Mouse (Mus musculus) embryonic facial prominence, embryonic 14.5 days (tissue): Measurements from ENCODE around the gene B4galnt1. TPM values are rescaled to one million over a fixed set of nuclear protein-coding genes. Genes with fewer than 3 reads are reported as not detected.

Source experiments
- ATAC-seq: fragments of 200-750 bp; cut with Nextera tagmentation; 2 replicates; pipeline ENCODE4 v1.8.0; 2017; ENCODE audit warnings: low read depth, moderate number of reproducible peaks, moderate TSS enrichment
- DNase-seq: peaks from one replicate; pipeline ENCODE4 v3.0.0-alpha.2; 2015; ENCODE audit warnings: low spot score
- H3K27ac ChIP-seq: fragments of 300-500 bp; sonication (generic); replicated peaks from 2 replicates; pipeline ENCODE4 v1.5.1; 2014; ENCODE audit warnings: low read depth, mild to moderate bottlenecking, low read length, moderate library complexity
- H3K27me3 ChIP-seq: fragments of 300-500 bp; sonication (generic); replicated peaks from 2 replicates; pipeline ENCODE4 v1.6.1; 2014; ENCODE audit warnings: low read length; ENCODE audit not compliant: control insufficient read depth, insufficient read depth
- H3K36me3 ChIP-seq: fragments of 300-500 bp; sonication (generic); 2 replicates; pipeline ENCODE4 v1.6.1; 2014; ENCODE audit warnings: low read length, mixed read lengths; ENCODE audit not compliant: control insufficient read depth, insufficient read depth
- H3K4me1 ChIP-seq: fragments of 300-500 bp; sonication (generic); 2 replicates; pipeline ENCODE4 v1.6.1; 2014; ENCODE audit warnings: antibody characterized with exemption, low read length; ENCODE audit not compliant: control insufficient read depth, insufficient read depth
- H3K4me2 ChIP-seq: fragments of 300-500 bp; sonication (generic); 2 replicates; pipeline ENCODE4 v1.6.1; 2014; ENCODE audit warnings: low read depth, mild to moderate bottlenecking, low read length, moderate library complexity, mixed read lengths
- H3K4me3 ChIP-seq: fragments of 300-500 bp; sonication (generic); 2 replicates; pipeline ENCODE4 v1.5.1; 2014; ENCODE audit warnings: low read depth, mild to moderate bottlenecking, low read length
- H3K9ac ChIP-seq: fragments of 300-500 bp; sonication (generic); 2 replicates; pipeline ENCODE4 v1.6.1; 2014; ENCODE audit warnings: low read depth, mild to moderate bottlenecking, low read length, moderate library complexity, mixed read lengths
- H3K9me3 ChIP-seq: fragments of 300-500 bp; sonication (generic); 2 replicates; pipeline ENCODE4 v1.6.1; 2016; ENCODE audit warnings: low read length; ENCODE audit not compliant: control insufficient read depth
- WGBS: fragments of 180-500 bp; shearing (Covaris S2); extraction: QIAGEN DNeasy Blood & Tissue Kit; methylation state at CpG from one replicate; pipeline ENCODE4 v1.1.7; 2014; 5-methylcytosine and 5-hydroxymethylcytosine counted together
- polyA plus RNA-seq: library from polyadenylated mRNA; unstranded; fragments of >200 nt; fragmentation: Nextera tagmentation; extraction: Ambion mirVana; gene quantifications from 2 replicates; pipeline ENCODE4 v1.2.1, GENCODE M21; 2014

The B4galnt1 gene
- polyA plus RNA-seq, 1 experiment from 2014 or later = 9.8 TPM

GRCm38 (mm10) chr10:127177719-127178118 lies 12.7 kb downstream of the B4galnt1 start:
- peak; percentile 68 for ATAC-seq
- peak overlapping the region; percentile 32 for H3K4me3 ChIP-seq
- under 1% methylated on average over 23 of the region's 23 CpGs for WGBS

DNA sequence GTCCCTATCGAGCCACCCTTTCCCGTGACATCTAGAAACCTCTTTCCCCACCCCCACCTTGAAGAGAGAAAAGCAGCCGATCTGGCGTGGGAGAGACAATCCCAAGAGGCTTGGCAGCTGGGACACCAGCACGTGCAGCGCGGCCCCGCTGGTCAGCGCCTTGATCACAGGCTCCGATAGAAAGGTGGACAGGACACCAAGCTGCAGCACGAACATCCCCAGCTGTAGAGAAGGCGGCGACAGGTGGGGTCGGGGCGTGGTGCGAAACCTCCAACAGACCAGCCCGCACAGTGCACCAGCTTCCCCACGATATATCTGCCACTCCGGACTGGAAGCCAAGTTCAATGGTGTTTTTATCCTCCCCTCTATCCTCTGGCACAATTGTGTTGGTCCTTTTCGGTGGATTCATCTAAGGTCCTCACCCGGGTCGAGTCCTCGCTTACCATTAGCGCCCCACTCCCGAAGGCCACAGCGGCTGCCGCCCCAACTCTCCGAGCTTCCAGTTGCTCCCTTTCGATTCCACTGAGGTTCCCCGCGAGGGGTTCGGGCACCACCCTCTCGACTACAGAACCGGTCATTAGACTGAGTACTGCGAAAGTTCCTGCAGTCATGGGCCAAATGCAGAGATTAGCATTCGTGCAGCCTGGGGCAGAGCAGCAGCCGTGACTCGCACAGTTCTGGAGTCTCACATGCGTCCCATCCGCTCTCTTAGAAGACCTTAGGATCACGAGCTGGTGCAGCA lies 13.4 kb downstream of the B4galnt1 start:
- DNase-seq = no peak
- Histone ChIP-seq H3K27ac (no peak overlapping the region), H3K4me1 (peaks cover 7% of the 10 kb centered on the region; the same call in 1 of the 2 replicates), H3K9ac (0 out of 2 replicates have a peak overlapping the region, but pooled peaks have one; percentile 38), H3K27me3 (peaks cover 51% of the 10 kb centered on the region), H3K4me3 (peak overlapping the region; percentile 32), H3K36me3 (peaks cover 15% of the 10 kb centered on the region), H3K4me2 (peak overlapping the region; percentile 61), H3K9me3 (no peaks in the 10 kb centered on the region)
- 5% methylated on average over 36 of the region's 41 CpGs for WGBS
- no peak for ATAC-seq

More at GRCm38 (mm10) chr10:127177719-127178118, 12.7 kb downstream of the B4galnt1 start:
- Histone ChIP-seq H3K27me3 (peaks cover 51% of the 10 kb centered on the region), H3K9me3 (no peaks in the 10 kb centered on the region), H3K4me2 (peak overlapping the region; percentile 61), H3K9ac (0 out of 2 replicates have a peak overlapping the region, but pooled peaks have one; percentile 38), H3K36me3 (peaks cover 8% of the 10 kb centered on the region), H3K4me1 (peaks cover 7% of the 10 kb centered on the region; the same call in 1 of the 2 replicates), H3K27ac (no peak overlapping the region)
- peak; percentile 87 for DNase-seq

GRCm38 (mm10) chr10:127179871-127180694 lies 15.1 kb downstream of the B4galnt1 start, which contains the start of gene Slc26a10:
Gene Slc26a10 (minus strand): TSS chr10:127180645.
- Histone ChIP-seq H3K9me3 (no peaks in the 10 kb centered on the region), H3K36me3 (peaks cover 26% of the 10 kb centered on the region), H3K27ac (no peak within 1 kb of the TSS), H3K4me2 (peak within 1 kb of the TSS; percentile 49), H3K4me3 (peak within 1 kb of the TSS; percentile 21), H3K27me3 (peaks cover 51% of the 10 kb centered on the region), H3K9ac (no peak within 1 kb of the TSS), H3K4me1 (peaks cover 7% of the 10 kb centered on the region; the same call in 1 of the 2 replicates)
- ATAC-seq (peak; percentile 34), DNase-seq (peak; percentile 27)
- WGBS = 3% methylated on average over 27 of the region's 34 CpGs

DNA sequence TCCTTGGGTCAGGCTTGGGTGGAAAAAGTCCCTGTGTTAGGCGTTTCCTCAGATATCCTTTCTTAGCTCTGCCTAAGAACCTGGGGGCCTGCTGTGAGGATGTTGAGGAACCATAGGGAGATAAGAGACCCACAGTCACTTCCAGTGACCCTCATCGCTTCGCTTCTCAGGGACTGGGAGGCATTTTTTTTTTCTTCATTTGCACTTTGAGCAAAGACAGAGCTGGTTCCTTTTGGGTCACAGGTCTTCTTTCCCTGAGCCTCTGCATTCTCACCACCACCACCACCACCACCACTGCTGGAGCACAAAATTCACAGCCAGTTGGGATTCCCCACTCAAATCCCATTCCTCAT lies 15.6 kb downstream of the B4galnt1 start:
- peak overlapping the region; percentile 21; the same call in 1 of the 2 replicates for H3K4me3 ChIP-seq
- peak overlapping the region; percentile 49; the same call in 1 of the 2 replicates for H3K4me2 ChIP-seq

DNA sequence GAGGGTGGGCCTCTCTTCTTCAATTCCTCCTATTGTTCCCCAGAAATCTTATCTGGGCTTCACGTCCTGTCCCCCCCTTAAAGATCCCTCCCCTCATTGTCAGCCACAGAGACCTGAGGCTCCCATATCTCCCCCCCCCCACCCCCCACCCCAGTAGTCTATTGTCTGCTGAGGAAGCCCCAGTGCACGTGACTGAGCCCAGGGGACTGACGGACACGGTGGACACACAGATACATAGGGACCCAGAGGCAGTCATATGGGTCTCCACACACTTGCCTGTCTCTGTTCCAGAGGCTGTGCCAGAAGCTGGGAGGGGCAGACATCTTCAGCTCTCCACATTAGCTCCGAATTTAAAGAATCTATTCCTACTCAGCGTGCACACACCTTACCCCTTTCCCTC lies 16.5 kb downstream of the B4galnt1 start:
- Histone ChIP-seq H3K9ac (no peak overlapping the region), H3K27me3 (peaks cover 51% of the 10 kb centered on the region), H3K9me3 (no peaks in the 10 kb centered on the region), H3K36me3 (peaks cover 39% of the 10 kb centered on the region), H3K4me2 (no peak overlapping the region), H3K27ac (no peak overlapping the region), H3K4me1 (peaks cover 7% of the 10 kb centered on the region; the same call in 1 of the 2 replicates), H3K4me3 (no peak overlapping the region)
- no peak for DNase-seq
- ATAC-seq = no peak
- WGBS = 62% methylated on average over 6 of the region's 6 CpGs

More for the DNA sequence above, 15.6 kb downstream of the B4galnt1 start:
- H3K9me3 ChIP-seq = no peaks in the 10 kb centered on the region
- H3K4me1 ChIP-seq = peaks cover 7% of the 10 kb centered on the region; the same call in 1 of the 2 replicates
- no peak overlapping the region for H3K27ac ChIP-seq
- H3K9ac ChIP-seq = no peak overlapping the region
- ATAC-seq (no peak), DNase-seq (no peak)
- 17% methylated on average over 3 of the region's 3 CpGs for WGBS
- peaks cover 51% of the 10 kb centered on the region for H3K27me3 ChIP-seq
- H3K36me3 ChIP-seq = peaks cover 32% of the 10 kb centered on the region

DNA sequence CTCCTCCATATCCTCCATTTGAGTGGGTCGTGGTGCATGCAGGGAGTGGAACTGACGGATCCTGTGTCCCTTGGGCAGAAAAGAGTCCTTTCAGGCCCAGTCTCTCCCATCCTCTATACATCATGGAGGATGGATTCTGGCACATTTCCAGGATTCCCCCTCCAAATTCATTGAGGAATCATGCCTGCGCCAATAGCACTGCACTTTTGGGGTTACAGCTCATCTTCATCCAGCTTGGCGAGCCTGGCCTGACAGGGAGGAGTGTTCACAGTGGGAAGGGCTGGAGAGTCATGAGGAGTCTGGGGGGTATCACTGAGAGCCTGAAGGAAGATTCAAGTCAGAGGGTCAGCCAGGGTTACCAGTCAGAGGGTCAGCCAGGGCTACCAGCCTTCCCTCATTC lies 17.6 kb downstream of the B4galnt1 start:
- Histone ChIP-seq H3K36me3 (peaks cover 46% of the 10 kb centered on the region), H3K4me1 (peaks cover 9% of the 10 kb centered on the region), H3K27me3 (peaks cover 40% of the 10 kb centered on the region), H3K27ac (no peak overlapping the region), H3K9me3 (no peaks in the 10 kb centered on the region), H3K4me2 (no peak overlapping the region), H3K4me3 (no peak overlapping the region), H3K9ac (no peak overlapping the region)
- WGBS = 81% methylated on average over 4 of the region's 4 CpGs
- ATAC-seq (no peak), DNase-seq (no peak)

DNA sequence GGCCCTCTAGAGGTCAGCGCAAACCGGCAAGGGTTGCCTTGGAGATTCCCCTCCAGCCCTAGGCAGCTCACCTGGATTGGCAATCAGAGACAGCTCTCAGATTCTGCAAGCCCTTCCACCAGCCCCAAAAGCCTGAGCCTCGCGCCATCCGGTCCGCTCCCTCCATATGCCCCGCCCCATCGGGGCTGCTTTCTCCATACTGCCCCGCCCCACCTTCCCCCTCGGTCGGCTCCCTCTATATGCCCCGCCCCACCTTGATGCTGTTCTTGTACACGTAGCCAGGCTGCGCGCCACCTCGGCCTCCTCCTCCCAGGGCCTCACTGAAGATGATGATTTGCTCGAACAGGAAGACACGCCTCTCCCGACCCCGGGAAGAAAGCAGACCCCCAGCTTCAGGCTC lies 18.7 kb downstream of the B4galnt1 start:
- Histone ChIP-seq H3K36me3 (peaks cover 46% of the 10 kb centered on the region), H3K9ac (0 out of 2 replicates have a peak overlapping the region, but pooled peaks have one; percentile 5), H3K4me2 (peak overlapping the region; percentile 29), H3K9me3 (no peaks in the 10 kb centered on the region), H3K4me3 (no peak overlapping the region), H3K27ac (no peak overlapping the region), H3K27me3 (peaks cover 30% of the 10 kb centered on the region), H3K4me1 (peaks cover 4% of the 10 kb centered on the region; the same call in 1 of the 2 replicates)
- ATAC-seq (no peak), DNase-seq (peak; percentile 23)
- 16% methylated on average over 17 of the region's 20 CpGs for WGBS

DNA sequence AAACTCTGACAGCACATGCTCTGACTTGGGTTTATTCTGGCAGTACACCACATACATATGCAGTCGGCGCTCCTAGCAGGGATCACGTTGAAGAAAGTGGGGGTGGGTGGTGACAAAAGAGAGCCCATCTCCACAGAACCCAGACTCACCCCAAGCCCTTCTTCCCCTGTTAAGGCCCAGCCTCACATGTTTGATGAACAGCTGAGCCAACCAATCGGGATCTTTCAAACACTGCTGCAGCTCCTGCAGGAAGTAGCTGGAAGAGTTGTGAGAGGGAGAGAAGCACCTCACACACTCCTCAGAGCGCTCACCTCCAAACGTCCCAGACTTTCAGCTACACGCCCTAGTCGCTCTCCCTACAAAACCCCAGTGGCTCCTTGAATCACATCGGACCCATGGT lies 20.1 kb downstream of the B4galnt1 start:
- Histone ChIP-seq H3K4me3 (no peak overlapping the region), H3K27ac (no peak overlapping the region), H3K9ac (no peak overlapping the region), H3K4me1 (peaks cover 4% of the 10 kb centered on the region; the same call in 1 of the 2 replicates), H3K36me3 (peaks cover 46% of the 10 kb centered on the region), H3K9me3 (no peaks in the 10 kb centered on the region), H3K4me2 (no peak overlapping the region), H3K27me3 (peaks cover 16% of the 10 kb centered on the region)
- 67% methylated on average over 9 of the region's 9 CpGs for WGBS
- no peak for ATAC-seq
- DNase-seq = peak; percentile 31
